9 mouse cellular contexts compared by ENCODE assay signal in genomic region chr10:127534929-127535384, GRCm38 (mm10). TPM values are rescaled to one million over a fixed set of nuclear protein-coding genes. Genes with fewer than 3 reads are reported as not detected.
DNase-seq lines count a peak whose midpoint lies in the region; ATAC-seq and TF ChIP-seq lines count a peak whose summit lies in the region.
"Had no signal": no experiment of that assay in that cellular context is flagged by ENCODE, and none has a peak within 500 bp of the region (broad histone marks: within the 10 kb centered on the region; RNA-seq: fewer than 3 reads in every experiment).

No protein-coding gene starts in this region.

- peaks cover 27% of the 10 kb centered on the region for H3K4me1 ChIP-seq in heart, embryonic 10.5 days
- peaks cover 7% of the 10 kb centered on the region for H3K4me1 ChIP-seq in ES-Bruce4 (ENCODE audit: control insufficient read depth, insufficient read depth, low read length)
- peaks cover 75% of the 10 kb centered on the region for H3K4me1 ChIP-seq in hindbrain, embryonic 10.5 days (replicated peaks)
- peaks cover 61% of the 10 kb centered on the region for H3K4me1 ChIP-seq in midbrain, embryonic 12.5 days

- no peak for TF ChIP-seq CTCF in ES-Bruce4 (IDR thresholded peaks at IDR 0.05; ENCODE audit: low read depth, low read length)

- no peak for TF ChIP-seq POLR2A in ES-Bruce4 (IDR thresholded peaks at IDR 0.05; ENCODE audit: insufficient read depth, low read length)

- no peak for DNase-seq in heart, embryonic 10.5 days (ENCODE audit: low spot score)
- DNase-seq in heart, postnatal 25 days (ENCODE audit: low spot score), result no peak
- DNase-seq in hindbrain, embryonic 10.5 days (ENCODE audit: low spot score), result no peak
- no peak for DNase-seq in yolk sac, embryonic 10.5 days (ENCODE audit: low spot score)
- no peak for DNase-seq in adipocyte (ENCODE audit: low spot score)
- no peak for DNase-seq in adrenal gland, postnatal 4 days (ENCODE audit: low spot score in 2 of 2)

- no peak for ATAC-seq in midbrain, embryonic 12.5 days (ENCODE audit: low FRiP score, low read depth)

- peaks cover 82% of the 10 kb centered on the region for H3K27me3 ChIP-seq in heart, embryonic 10.5 days (ENCODE audit: insufficient read depth, poor library complexity, severe bottlenecking)
- H3K27me3 ChIP-seq in ES-Bruce4 (ENCODE audit: control insufficient read depth, insufficient read depth, low read length, poor library complexity, severe bottlenecking), result peaks cover 8% of the 10 kb centered on the region; the same call in 1 of the 2 replicates
- peaks cover 77% of the 10 kb centered on the region for H3K27me3 ChIP-seq in hindbrain, embryonic 10.5 days (ENCODE audit: insufficient read depth, poor library complexity, severe bottlenecking)
- peaks cover 75% of the 10 kb centered on the region for H3K27me3 ChIP-seq in midbrain, embryonic 12.5 days

- peaks cover 17% of the 10 kb centered on the region for H3K36me3 ChIP-seq in heart, embryonic 10.5 days
- H3K36me3 ChIP-seq in ES-Bruce4 (ENCODE audit: control insufficient read depth, insufficient read depth, low read length, poor library complexity, severe bottlenecking), result no peaks in the 10 kb centered on the region
- H3K36me3 ChIP-seq in hindbrain, embryonic 10.5 days, result peaks cover 16% of the 10 kb centered on the region
- peaks cover 17% of the 10 kb centered on the region for H3K36me3 ChIP-seq in midbrain, embryonic 12.5 days

- TF ChIP-seq EP300 in ES-Bruce4 (IDR thresholded peaks at IDR 0.05; ENCODE audit: insufficient read depth, low read depth, low read length), result no peak

- H3K4me2 ChIP-seq in midbrain, embryonic 12.5 days (replicated peaks), result peak overlapping the region; percentile 69

- H3K27ac ChIP-seq in heart, embryonic 10.5 days, result no peak overlapping the region
- no peak overlapping the region for H3K27ac ChIP-seq in ES-Bruce4 (ENCODE audit: insufficient read depth, low read length)
- H3K27ac ChIP-seq in hindbrain, embryonic 10.5 days, result peak overlapping the region; percentile 81
- H3K27ac ChIP-seq in midbrain, embryonic 12.5 days (replicated peaks), result peak overlapping the region; percentile 71

- intact Hi-C loops in heart, postnatal 25 days (cut with DNase I), result no loop called here

- WGBS in heart, embryonic 10.5 days, result 3% methylated on average over 30 of the region's 30 CpGs
- WGBS in hindbrain, embryonic 10.5 days, result 1% methylated on average over 30 of the region's 30 CpGs
- WGBS in midbrain, embryonic 12.5 days, result under 1% methylated on average over 28 of the region's 30 CpGs

- H3K9ac ChIP-seq in ES-Bruce4 (ENCODE audit: low read depth, poor library complexity, severe bottlenecking), result no peak overlapping the region
- peak overlapping the region; percentile 68; the same call in 1 of the 2 replicates for H3K9ac ChIP-seq in midbrain, embryonic 12.5 days (replicated peaks)

- no peaks in the 10 kb centered on the region for H3K9me3 ChIP-seq in heart, embryonic 10.5 days
- H3K9me3 ChIP-seq in ES-Bruce4 (replicated peaks; ENCODE audit: control insufficient read depth, insufficient read depth, low read length, poor library complexity, severe bottlenecking), result no peaks in the 10 kb centered on the region
- H3K9me3 ChIP-seq in hindbrain, embryonic 10.5 days, result no peaks in the 10 kb centered on the region
- no peaks in the 10 kb centered on the region for H3K9me3 ChIP-seq in midbrain, embryonic 12.5 days

- peak overlapping the region; percentile 54 for H3K4me3 ChIP-seq in heart, embryonic 10.5 days
- H3K4me3 ChIP-seq in ES-Bruce4 (ENCODE audit: low read depth, low read length), result peak overlapping the region; percentile 58
- peak overlapping the region; percentile 59 for H3K4me3 ChIP-seq in hindbrain, embryonic 10.5 days
- H3K4me3 ChIP-seq in midbrain, embryonic 12.5 days, result peak overlapping the region; percentile 52

RNA-seq across cellular contexts. Expression of gene Nxph4, which starts 0.6 kb away (rescaled TPM):
- polyA plus RNA-seq in heart, embryonic 10.5 days (2016; fragmentation: Nextera tagmentation; extraction: Ambion mirVana), result 0.16 and 0.33 TPM in 2 replicates
- under 1 TPM; 0.31 to 0.34 TPM for total RNA-seq in heart, postnatal 25 days (2021)
- polyA plus RNA-seq in ES-Bruce4 (2011; ENCODE audit: insufficient read depth, insufficient read length, low read depth, missing spikeins), result 0.79 TPM in 1 of 2 replicates, not detected in the other
- polyA plus RNA-seq in hindbrain, embryonic 10.5 days (2016; fragmentation: Nextera tagmentation; extraction: Ambion mirVana), result 23.1 and 70.9 TPM in 2 replicates
- polyA plus RNA-seq in midbrain, embryonic 12.5 days (2016; fragmentation: Nextera tagmentation; extraction: Ambion mirVana), result 55.9 and 58.2 TPM in 2 replicates
- total RNA-seq in adrenal gland, postnatal 4 days (2021), result 10 to 100 TPM; 13.6 to 14.0 TPM
- total RNA-seq: liver, adult 2 months had no signal
- polyA plus RNA-seq: liver, adult 2 months had no signal

RNA-seq across cellular contexts. Expression of gene Shmt2, which starts 12.7 kb away (rescaled TPM):
- 101 and 126 TPM in 2 replicates for polyA plus RNA-seq in heart, embryonic 10.5 days (2016; fragmentation: Nextera tagmentation; extraction: Ambion mirVana)
- 10 to 100 TPM; 44.3 TPM for total RNA-seq in heart, postnatal 25 days (2021)
- polyA plus RNA-seq in ES-Bruce4 (2011; ENCODE audit: insufficient read depth, insufficient read length, low read depth, missing spikeins), result 67.4 and 68.2 TPM in 2 replicates
- polyA plus RNA-seq in hindbrain, embryonic 10.5 days (2016; fragmentation: Nextera tagmentation; extraction: Ambion mirVana), result 103 and 118 TPM in 2 replicates
- 75.1 and 77.8 TPM in 2 replicates for polyA plus RNA-seq in midbrain, embryonic 12.5 days (2016; fragmentation: Nextera tagmentation; extraction: Ambion mirVana)
- total RNA-seq in adrenal gland, postnatal 4 days (2021), result 10 to 100 TPM; 66.7 to 69.4 TPM

RNA-seq across cellular contexts. Expression of gene Ndufa4l2, which starts 20.2 kb away (rescaled TPM):
- polyA plus RNA-seq in heart, embryonic 10.5 days (2016; fragmentation: Nextera tagmentation; extraction: Ambion mirVana), result 7.8 and 9.0 TPM in 2 replicates
- 10 to 100 TPM; 22.6 to 33.1 TPM for total RNA-seq in heart, postnatal 25 days (2021)
- polyA plus RNA-seq in ES-Bruce4 (2011; ENCODE audit: insufficient read depth, insufficient read length, low read depth, missing spikeins), result 5.4 and 5.7 TPM in 2 replicates
- polyA plus RNA-seq in hindbrain, embryonic 10.5 days (2016; fragmentation: Nextera tagmentation; extraction: Ambion mirVana), result 8.1 and 10.5 TPM in 2 replicates
- 7.0 and 7.6 TPM in 2 replicates for polyA plus RNA-seq in midbrain, embryonic 12.5 days (2016; fragmentation: Nextera tagmentation; extraction: Ambion mirVana)
- total RNA-seq in adrenal gland, postnatal 4 days (2021), result 10 to 100 TPM; 57.2 to 71.7 TPM

RNA-seq across cellular contexts. Expression of gene Stac3, which starts 33.5 kb away (rescaled TPM):
- polyA plus RNA-seq in heart, embryonic 10.5 days (2016; fragmentation: Nextera tagmentation; extraction: Ambion mirVana), result 0.22 and 0.84 TPM in 2 replicates
- under 1 TPM; 0.22 to 0.70 TPM for total RNA-seq in heart, postnatal 25 days (2021)
- 1.9 and 2.6 TPM in 2 replicates for polyA plus RNA-seq in ES-Bruce4 (2011; ENCODE audit: insufficient read depth, insufficient read length, low read depth, missing spikeins)
- polyA plus RNA-seq in hindbrain, embryonic 10.5 days (2016; fragmentation: Nextera tagmentation; extraction: Ambion mirVana), result 0.72 and 1.5 TPM in 2 replicates
- 0.89 and 1.6 TPM in 2 replicates for polyA plus RNA-seq in midbrain, embryonic 12.5 days (2016; fragmentation: Nextera tagmentation; extraction: Ambion mirVana)
- total RNA-seq in adrenal gland, postnatal 4 days (2021), result 10 to 100 TPM in 1 of 2 experiments, 1 to 10 TPM in 1; 6.4 to 11.5 TPM

Comparison
In these comparisons a context has a peak if more than half of its experiments do, and no peak if none do; other contexts are left out.
1. H3K27ac ChIP-seq: peak in hindbrain, embryonic 10.5 days (single experiment) and midbrain, embryonic 12.5 days (single experiment); none in heart, embryonic 10.5 days (single experiment) and ES-Bruce4 (single experiment).
2. RNA of gene Nxph4, which starts 0.6 kb away (polyA plus RNA-seq): 23.1 to 70.9 TPM in hindbrain, embryonic 10.5 days and 55.9 to 58.2 TPM in midbrain, embryonic 12.5 days; 0.16 to 0.33 TPM in heart, embryonic 10.5 days and 0.79 TPM in ES-Bruce4; every median in the first group is over 10 times any median in the second.
3. Peak in every context shown above with its lines, with median percentiles within 50 percentile points of each other: H3K4me3 ChIP-seq.